Mouse (Mus musculus): ENCODE measurements around the gene Aloxe3.

DNA sequence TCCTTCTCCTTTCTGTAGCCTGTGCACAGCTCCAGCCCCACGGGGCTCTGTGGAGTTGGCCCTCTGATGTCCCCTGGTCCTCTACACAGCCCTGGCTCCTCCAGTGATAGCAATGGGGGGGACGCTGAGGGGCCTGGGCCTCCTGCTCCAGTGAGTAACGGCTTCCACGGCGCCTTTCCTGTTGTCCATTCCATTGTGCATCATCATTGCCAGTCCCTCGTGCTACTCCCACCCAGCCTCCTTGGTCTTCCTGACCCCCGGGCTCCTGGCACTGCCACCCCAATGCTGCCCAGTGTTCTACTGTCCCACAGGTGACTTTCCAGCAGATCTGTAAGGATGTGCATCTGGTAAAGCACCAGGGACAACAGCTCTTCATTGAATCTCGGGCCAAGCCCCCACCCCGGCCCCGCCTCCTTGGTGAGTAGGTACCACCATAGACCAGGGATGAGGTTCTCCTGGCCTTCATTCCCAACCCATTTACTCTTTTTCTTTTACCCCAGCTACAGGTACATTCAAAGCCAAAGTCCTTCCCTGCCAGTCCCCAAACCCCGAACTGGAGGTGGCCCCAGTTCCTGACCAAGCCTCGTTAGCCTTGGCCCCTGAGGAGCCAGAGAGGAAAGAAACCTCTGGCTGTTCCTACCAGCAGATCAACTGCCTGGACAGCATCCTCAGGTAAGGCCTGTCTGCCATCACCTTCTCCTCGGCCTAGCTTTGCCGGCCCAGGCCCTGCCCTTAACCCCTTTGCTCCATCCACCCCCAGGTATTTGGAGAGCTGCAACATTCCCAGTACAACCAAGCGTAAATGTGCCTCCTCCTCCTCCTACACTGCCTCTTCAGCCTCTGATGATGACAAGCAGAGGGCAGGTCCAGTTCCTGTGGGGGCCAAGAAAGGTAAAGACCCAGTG, 21.9 kb upstream of the Aloxe3 start:
- TF ChIP-seq GATA1 (IDR thresholded peaks at IDR 0.05; ENCODE audit: low read length) (no peak), TAL1 (IDR thresholded peaks at IDR 0.05; ENCODE audit: low read length) (no peak)

Data from erythroblast, embryonic 14.5 days (primary cell).